Mouse (Mus musculus) midbrain, postnatal 0 days (tissue): ENCODE data around the gene Stk24. TPM values are rescaled to one million over a fixed set of nuclear protein-coding genes. Genes with fewer than 3 reads are reported as not detected.

Experiments used
- ATAC-seq: fragments of 200-750 bp; cut with Nextera tagmentation; 2 replicates; pipeline ENCODE4 v1.8.0; 2017; ENCODE audit warnings: moderate number of reproducible peaks, mild to moderate bottlenecking, moderate TSS enrichment, moderate library complexity; ENCODE audit not compliant: low FRiP score
- DNase-seq: peaks from one replicate; pipeline ENCODE4 v3.0.0-alpha.2; 2015; ENCODE audit warnings: low spot score
- H3K27ac ChIP-seq: fragments of 300-500 bp; sonication (generic); 2 replicates; pipeline ENCODE4 v1.5.1; 2014; ENCODE audit warnings: low read depth, mild to moderate bottlenecking, low read length, mixed read lengths
- H3K27me3 ChIP-seq: fragments of 300-500 bp; sonication (generic); 2 replicates; pipeline ENCODE4 v1.6.1; 2014; ENCODE audit warnings: low read length, control low read depth, mixed read lengths; ENCODE audit not compliant: insufficient read depth
- H3K36me3 ChIP-seq: fragments of 300-500 bp; sonication (generic); 2 replicates; pipeline ENCODE4 v1.6.1; 2014; ENCODE audit warnings: low read length, control low read depth, mixed read lengths; ENCODE audit not compliant: insufficient read depth
- H3K4me1 ChIP-seq: fragments of 300-500 bp; sonication (generic); 2 replicates; pipeline ENCODE4 v1.6.1; 2014; ENCODE audit warnings: mild to moderate bottlenecking, control low read depth, antibody characterized with exemption, low read length, mixed read lengths; ENCODE audit not compliant: insufficient read depth
- H3K4me2 ChIP-seq: fragments of 300-500 bp; sonication (generic); 2 replicates; pipeline ENCODE4 v1.6.1; 2014; ENCODE audit warnings: low read depth, mild to moderate bottlenecking, low read length, mixed read lengths; ENCODE audit not compliant: poor library complexity, severe bottlenecking
- H3K4me3 ChIP-seq: fragments of 300-500 bp; sonication (generic); 2 replicates; pipeline ENCODE4 v1.5.1; 2014; ENCODE audit warnings: low read depth, mild to moderate bottlenecking, low read length, moderate library complexity
- H3K9ac ChIP-seq: fragments of 300-500 bp; sonication (generic); replicated peaks from 2 replicates; pipeline ENCODE4 v1.6.1; 2014; ENCODE audit warnings: mild to moderate bottlenecking, low read length, moderate library complexity, mixed read lengths; ENCODE audit not compliant: poor library complexity, severe bottlenecking
- H3K9me3 ChIP-seq: fragments of 300-500 bp; sonication (generic); 2 replicates; pipeline ENCODE4 v1.6.1; 2016; ENCODE audit warnings: low read length, control low read depth
- CTCF ChIP-seq: IDR thresholded peaks from 2 replicates; pipeline ENCODE4 v1.5.1; 2016; ENCODE audit warnings: antibody characterized with exemption, mild to moderate bottlenecking
- WGBS: fragments of 180-500 bp; shearing (Covaris S2); extraction: QIAGEN DNeasy Blood & Tissue Kit; methylation state at CpG from one replicate; pipeline ENCODE4 v1.1.7; 2014; 5-methylcytosine and 5-hydroxymethylcytosine counted together
- polyA plus RNA-seq: library from polyadenylated mRNA; unstranded; fragments of >200 nt; fragmentation: Nextera tagmentation; extraction: Ambion mirVana; gene quantifications from 2 replicates; pipeline ENCODE4 v1.2.1, GENCODE M21; 2015
- total RNA-seq: library from RNA; depleted of rRNA; stranded (reverse); fragments of >200 nt; gene quantifications from 2 replicates; pipeline ENCODE4 v1.2.3, GENCODE M21; 2014

Stk24 gene
- total and polyA plus RNA-seq, 2 experiments from 2014 or later, result 12.8 to 19.5 TPM

DNA sequence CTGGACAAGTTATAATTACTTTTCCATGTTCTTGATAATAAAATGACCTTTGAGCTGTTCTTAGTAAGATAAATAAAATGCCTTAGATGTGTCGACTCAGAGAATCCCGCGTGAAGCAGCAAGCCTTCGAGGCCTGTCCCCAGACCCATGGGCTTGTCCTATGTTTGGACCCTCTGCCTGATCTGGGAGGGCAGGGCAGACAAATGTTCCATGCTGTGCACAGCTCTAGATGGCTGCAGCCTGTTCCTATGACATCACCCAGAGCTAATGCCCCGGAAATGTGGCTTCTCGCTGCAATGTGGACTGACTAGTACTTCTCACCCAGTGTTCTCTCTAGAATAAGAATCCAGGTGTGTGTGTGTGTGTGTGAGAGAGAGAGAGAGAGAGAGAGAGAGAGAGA, 115.4 kb downstream of the Stk24 start:
- no peak for DNase-seq
- H3K9ac ChIP-seq, result no peak overlapping the region
- ATAC-seq, result no peak
- H3K4me3 ChIP-seq, result no peak overlapping the region
- no peaks in the 10 kb centered on the region for H3K4me1 ChIP-seq
- H3K27ac ChIP-seq, result no peak overlapping the region
- H3K27me3 ChIP-seq, result no peaks in the 10 kb centered on the region
- TF ChIP-seq CTCF, result no peak
- WGBS, result 81% methylated on average over 6 of the region's 6 CpGs
- H3K36me3 ChIP-seq, result peaks cover 18% of the 10 kb centered on the region
- H3K9me3 ChIP-seq, result no peaks in the 10 kb centered on the region
- no peak overlapping the region for H3K4me2 ChIP-seq

DNA sequence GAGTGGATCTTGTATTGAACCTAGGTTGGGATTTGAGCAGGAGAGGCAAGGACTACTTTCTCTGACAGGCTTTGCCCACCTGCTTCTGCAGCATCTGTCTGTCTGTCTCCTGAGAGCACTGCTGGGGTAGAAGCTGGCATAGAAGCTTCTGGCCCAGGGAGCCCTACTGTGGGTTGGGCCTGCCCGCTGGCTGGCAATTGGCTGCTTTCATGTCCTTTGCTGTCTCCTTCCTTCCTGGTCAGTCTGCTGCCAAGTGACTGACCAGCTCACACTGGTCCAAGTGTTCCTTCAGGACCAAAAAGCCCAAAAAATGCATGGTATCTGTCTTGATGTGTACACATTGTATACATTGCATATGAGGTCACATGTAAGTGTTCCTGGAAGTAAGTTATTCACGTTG, 115.9 kb downstream of the Stk24 start:
- H3K27ac ChIP-seq, result no peak overlapping the region
- no peak for DNase-seq
- H3K36me3 ChIP-seq, result peaks cover 18% of the 10 kb centered on the region
- TF ChIP-seq CTCF, result no peak
- no peaks in the 10 kb centered on the region for H3K9me3 ChIP-seq
- no peaks in the 10 kb centered on the region for H3K4me1 ChIP-seq
- H3K4me3 ChIP-seq, result no peak overlapping the region
- ATAC-seq, result no peak
- 85% methylated on average over 2 of the region's 2 CpGs for WGBS
- H3K9ac ChIP-seq, result no peak overlapping the region
- no peaks in the 10 kb centered on the region for H3K27me3 ChIP-seq
- no peak overlapping the region for H3K4me2 ChIP-seq

DNA sequence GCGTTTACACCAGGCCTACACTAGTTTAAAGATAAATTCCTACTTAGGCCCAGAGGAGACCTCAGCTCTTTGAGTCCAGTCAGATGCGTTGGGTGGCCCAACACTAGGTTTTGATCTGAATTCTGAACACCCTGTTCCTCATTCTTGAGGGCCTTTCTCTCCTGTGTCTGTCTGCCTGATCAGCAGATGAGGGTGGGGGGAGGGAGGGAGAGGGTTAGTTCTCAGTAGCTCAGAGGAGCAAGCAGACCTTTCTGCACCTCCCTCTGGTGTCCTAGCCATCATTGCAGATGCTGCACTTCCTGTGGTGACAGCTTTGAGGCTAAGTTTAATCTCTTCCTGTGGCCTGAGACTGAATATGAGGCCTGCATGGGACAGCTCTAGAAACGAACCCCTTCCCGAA, 117.2 kb downstream of the Stk24 start:
- ATAC-seq (no peak), DNase-seq (no peak)
- Histone ChIP-seq H3K27ac (no peak overlapping the region), H3K27me3 (no peaks in the 10 kb centered on the region), H3K36me3 (peaks cover 13% of the 10 kb centered on the region), H3K4me3 (no peak overlapping the region), H3K9ac (no peak overlapping the region), H3K4me1 (no peaks in the 10 kb centered on the region), H3K9me3 (no peaks in the 10 kb centered on the region), H3K4me2 (no peak overlapping the region)
- no peak for TF ChIP-seq CTCF
- 74% methylated on average over 4 of the region's 4 CpGs for WGBS

DNA sequence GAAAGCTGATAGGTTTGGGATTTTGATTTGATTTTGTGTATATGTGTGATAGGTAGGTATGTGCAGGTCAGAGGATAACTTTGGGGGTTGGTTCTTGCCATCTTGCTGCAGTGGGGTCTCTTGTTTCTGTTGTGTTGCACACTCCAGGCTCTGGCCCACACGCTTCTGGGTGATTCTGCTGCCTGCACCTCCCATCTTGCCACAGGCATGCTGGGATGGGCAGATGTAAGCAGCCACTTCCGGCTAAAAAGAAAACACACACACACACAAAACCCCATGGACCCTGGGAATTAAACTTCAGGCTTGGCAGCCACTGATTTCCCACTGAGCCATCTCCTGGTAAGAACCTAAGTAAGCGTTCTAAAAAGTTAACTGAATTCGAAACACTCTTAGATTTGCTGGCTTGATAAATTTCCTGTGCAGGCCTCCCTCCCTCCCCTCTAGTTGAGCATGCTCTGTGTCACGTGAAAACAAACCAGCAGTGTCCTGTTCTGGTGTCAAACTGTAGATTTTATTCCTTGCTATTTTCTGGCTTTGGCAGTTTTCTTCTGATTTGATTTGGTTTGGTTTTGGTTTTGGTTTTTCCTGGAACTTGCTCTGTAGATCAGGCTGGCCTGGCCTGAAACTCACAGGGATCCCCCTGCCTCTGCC, 118.5 kb downstream of the Stk24 start:
- no peak overlapping the region for H3K27ac ChIP-seq
- H3K27me3 ChIP-seq, result no peaks in the 10 kb centered on the region
- peaks cover 14% of the 10 kb centered on the region; the same call in 1 of the 2 replicates for H3K36me3 ChIP-seq
- no peak for ATAC-seq
- no peak for TF ChIP-seq CTCF
- no peak overlapping the region for H3K4me3 ChIP-seq
- no peak for DNase-seq
- no peaks in the 10 kb centered on the region for H3K4me1 ChIP-seq
- H3K9ac ChIP-seq, result no peak overlapping the region
- no peaks in the 10 kb centered on the region for H3K9me3 ChIP-seq
- H3K4me2 ChIP-seq, result no peak overlapping the region
- WGBS, result 72% methylated on average over 5 of the region's 5 CpGs

DNA sequence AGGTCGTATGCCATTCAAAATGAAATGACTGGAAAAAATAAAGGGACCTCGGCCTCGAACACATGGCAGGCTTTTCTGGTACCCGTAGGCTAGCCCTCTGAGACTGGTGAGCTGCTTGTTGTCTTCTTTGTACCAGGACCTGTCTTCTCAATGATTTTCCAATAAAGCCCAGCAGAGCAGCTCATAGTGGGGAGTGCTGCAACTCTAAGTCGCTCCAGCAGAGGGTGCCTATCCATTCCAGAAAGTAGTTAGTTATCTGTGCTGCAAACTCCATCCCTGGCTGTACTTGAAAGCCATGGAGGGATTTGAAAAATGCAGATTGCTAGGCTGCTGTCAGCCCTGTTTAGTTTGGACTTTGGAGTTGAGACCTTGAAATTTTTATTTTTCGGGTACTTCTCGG, 120.0 kb downstream of the Stk24 start:
- H3K27me3 ChIP-seq, result no peaks in the 10 kb centered on the region
- DNase-seq (peak; percentile 77), ATAC-seq (peak; percentile 80)
- TF ChIP-seq CTCF, result peak; percentile 84
- H3K9me3 ChIP-seq, result no peaks in the 10 kb centered on the region
- H3K4me2 ChIP-seq, result no peak overlapping the region
- H3K4me3 ChIP-seq, result no peak overlapping the region
- WGBS, result 47% methylated on average over 7 of the region's 7 CpGs
- no peak overlapping the region for H3K9ac ChIP-seq
- 0 out of 2 replicates have a peak overlapping the region, but pooled peaks have one; percentile 51 for H3K27ac ChIP-seq
- H3K4me1 ChIP-seq, result no peaks in the 10 kb centered on the region
- H3K36me3 ChIP-seq, result peaks cover 20% of the 10 kb centered on the region

DNA sequence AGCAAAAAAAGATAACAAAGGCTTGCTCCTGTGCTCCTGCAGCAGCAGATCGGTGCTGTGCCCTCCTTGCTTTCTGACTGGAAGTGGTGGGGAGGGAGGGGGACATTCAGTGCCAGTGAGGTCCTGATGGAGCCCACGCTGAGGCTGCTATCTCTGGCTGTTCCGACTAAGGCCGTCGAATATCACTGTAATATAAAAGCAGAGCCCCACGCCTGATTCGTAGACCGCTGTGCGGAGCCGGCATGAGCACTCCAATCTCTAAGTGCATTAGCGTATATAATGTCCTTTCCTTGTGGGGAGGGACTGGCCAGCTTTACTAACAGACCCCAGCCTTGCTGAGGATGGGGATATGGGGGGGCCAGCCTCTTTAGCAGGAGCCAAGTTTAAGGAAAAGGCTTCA, 120.5 kb downstream of the Stk24 start:
- H3K4me2 ChIP-seq, result no peak overlapping the region
- H3K27me3 ChIP-seq, result no peaks in the 10 kb centered on the region
- no peaks in the 10 kb centered on the region for H3K4me1 ChIP-seq
- 0 out of 2 replicates have a peak overlapping the region, but pooled peaks have one; percentile 51 for H3K27ac ChIP-seq
- no peak overlapping the region for H3K4me3 ChIP-seq
- 44% methylated on average over 11 of the region's 11 CpGs for WGBS
- no peak for TF ChIP-seq CTCF
- ATAC-seq (no peak), DNase-seq (no peak)
- no peaks in the 10 kb centered on the region for H3K9me3 ChIP-seq
- 0 out of 2 replicates have a peak overlapping the region, but pooled peaks have one; percentile 19 for H3K9ac ChIP-seq
- peaks cover 20% of the 10 kb centered on the region for H3K36me3 ChIP-seq
